In the genomic region with DNA sequence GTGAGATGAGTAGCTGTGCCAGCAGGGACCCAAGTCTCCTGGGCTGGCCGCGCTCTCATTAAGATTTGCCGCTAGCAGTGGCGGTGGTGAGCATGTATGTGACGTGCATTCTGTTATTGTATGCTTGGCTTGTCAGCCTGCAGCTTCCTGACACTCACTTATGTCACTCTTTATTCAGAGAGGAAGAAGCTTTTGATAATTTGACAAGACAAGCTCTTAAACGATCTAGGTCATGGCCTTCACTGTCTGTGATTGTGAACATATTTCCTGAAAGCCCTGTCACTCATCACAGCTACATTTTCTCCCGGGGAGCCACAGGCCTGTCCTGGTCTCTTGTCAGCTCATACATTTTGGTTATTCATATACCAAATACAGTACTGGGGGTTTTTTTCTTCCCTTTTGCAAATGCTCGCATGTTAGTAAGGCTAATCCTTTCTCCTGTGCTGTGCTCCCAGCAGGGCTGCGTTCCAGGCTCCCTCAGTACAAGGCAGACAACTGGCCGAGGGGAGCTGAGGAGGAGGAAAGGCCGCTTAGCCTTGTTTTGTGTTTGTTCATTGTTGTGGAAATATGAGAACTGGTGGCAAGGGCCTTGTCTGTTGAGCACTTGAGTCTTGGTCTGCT, we compare ENCODE assay signal across 8 mouse cellular contexts.
A peak's percentile ranks its signal among the peaks of the same experiment; 100 is the strongest.
DNase-seq lines count a peak whose midpoint lies in the region; ATAC-seq and TF ChIP-seq lines count a peak whose summit lies in the region.

No protein-coding gene starts in this region.

- no peaks in the 10 kb centered on the region for H3K9me3 ChIP-seq in CH12.LX (replicated peaks; ENCODE audit: low read length)
- H3K9me3 ChIP-seq in embryonic facial prominence, embryonic 14.5 days (ENCODE audit: control insufficient read depth, low read length) = no peaks in the 10 kb centered on the region
- no peaks in the 10 kb centered on the region for H3K9me3 ChIP-seq in midbrain, embryonic 10.5 days (replicated peaks)

- H3K4me3 ChIP-seq in CH12.LX (replicated peaks in 1 of 3; ENCODE audit: low read depth in 2 of 3, low read length in 2 of 3, poor library complexity in 1 of 3) = no peak overlapping the region
- no peak overlapping the region for H3K4me3 ChIP-seq in embryonic facial prominence, embryonic 14.5 days (ENCODE audit: low read depth, low read length)
- peak overlapping the region; percentile 18 for H3K4me3 ChIP-seq in midbrain, embryonic 10.5 days

- in situ Hi-C loops in CH12.LX (cut with MboI; ENCODE audit: low pct_ligation_motif_present, low pct_unique_long_range_greater_than_20kb, low sequenced_read_pairs) = loop anchor here (10.0 to 25.0 kb wide), 2 partner anchors 231 to 343 kb away; no protein-coding TSS in a partner anchor

- H3K4me2 ChIP-seq in CH12.LX (ENCODE audit: insufficient read depth, low read depth, poor library complexity, severe bottlenecking) = no peak overlapping the region
- H3K4me2 ChIP-seq in embryonic facial prominence, embryonic 14.5 days (ENCODE audit: low read depth, low read length) = no peak overlapping the region

- no peak for TF ChIP-seq POLR2A in CH12.LX (IDR thresholded peaks at IDR 0.05; ENCODE audit: low read depth, low read length)

- no peak for TF ChIP-seq CTCF in CH12.LX (conservative IDR thresholded peaks at IDR 0.05 in 1 of 2, IDR thresholded peaks at IDR 0.05 in 1 of 2; ENCODE audit: low read depth in 2 of 2, low read length in 2 of 2)

- H3K4me1 ChIP-seq in CH12.LX (ENCODE audit: control insufficient read depth in 1 of 2, insufficient read depth in 2 of 2) = peaks cover 0 to 66% of the 10 kb centered on the region in 2 experiments; a peak in 2 of 4 replicates
- 0 out of 2 replicates have a peak, but pooled peaks cover 3% of the 10 kb centered on the region for H3K4me1 ChIP-seq in embryonic facial prominence, embryonic 14.5 days (ENCODE audit: control insufficient read depth, insufficient read depth, low read length)
- peaks cover 39% of the 10 kb centered on the region for H3K4me1 ChIP-seq in midbrain, embryonic 10.5 days

- H3K27ac ChIP-seq in CH12.LX (ENCODE audit: insufficient read depth, low read depth) = peak overlapping the region; percentile 37
- no peak overlapping the region; the same call in 1 of the 2 replicates for H3K27ac ChIP-seq in embryonic facial prominence, embryonic 14.5 days (replicated peaks; ENCODE audit: low read depth, low read length)
- peak overlapping the region; percentile 39; the same call in 1 of the 2 replicates for H3K27ac ChIP-seq in midbrain, embryonic 10.5 days (replicated peaks)

- ATAC-seq in embryonic facial prominence, embryonic 14.5 days (ENCODE audit: low read depth) = peak; percentile 84

- H3K27me3 ChIP-seq in CH12.LX (replicated peaks) = no peaks in the 10 kb centered on the region
- H3K27me3 ChIP-seq in embryonic facial prominence, embryonic 14.5 days (replicated peaks; ENCODE audit: control insufficient read depth, insufficient read depth, low read length) = no peaks in the 10 kb centered on the region
- peaks cover 32% of the 10 kb centered on the region for H3K27me3 ChIP-seq in midbrain, embryonic 10.5 days (ENCODE audit: low read depth, poor library complexity, severe bottlenecking)

- TF ChIP-seq EP300 in CH12.LX (IDR thresholded peaks at IDR 0.05; ENCODE audit: low read length) = no peak

- H3K79me2 ChIP-seq in CH12.LX (replicated peaks; ENCODE audit: control insufficient read depth, extremely low read depth, insufficient read depth, poor library complexity, severe bottlenecking) = peaks cover 3% of the 10 kb centered on the region; the same call in 1 of the 2 replicates

- DNase-seq in CH12.LX (ENCODE audit: extremely low read depth) = peak; percentile 80
- peak; percentile 12 for DNase-seq in adrenal gland, postnatal 25 days
- peak; percentile 72 for DNase-seq in embryonic facial prominence, embryonic 14.5 days (ENCODE audit: low spot score)
- DNase-seq in midbrain, embryonic 10.5 days (ENCODE audit: low spot score) = peak; percentile 66
- peak; percentile 83 to 84 for DNase-seq in spleen, postnatal 36 days (ENCODE audit: low spot score in 2 of 2)
- DNase-seq in frontal cortex, adult 2 months (ENCODE audit: extremely low spot score in 1 of 2, low spot score in 1 of 2) = no peak
- DNase-seq in kidney, adult 8-10 months = no peak
- no peak for DNase-seq in ovary, adult 18-20 months (ENCODE audit: low spot score)

- WGBS in embryonic facial prominence, embryonic 14.5 days = 30% methylated on average over 11 of the region's 11 CpGs
- 10% methylated on average over 11 of the region's 11 CpGs for WGBS in midbrain, embryonic 10.5 days

- peaks cover 3 to 13% of the 10 kb centered on the region in 2 experiments for H3K36me3 ChIP-seq in CH12.LX (replicated peaks in 1 of 2; ENCODE audit: control insufficient read depth in 1 of 2, insufficient read depth in 1 of 2, low read length in 1 of 2)
- H3K36me3 ChIP-seq in embryonic facial prominence, embryonic 14.5 days (ENCODE audit: control insufficient read depth, insufficient read depth, low read length) = no peaks in the 10 kb centered on the region
- no peaks in the 10 kb centered on the region for H3K36me3 ChIP-seq in midbrain, embryonic 10.5 days

- dilution Hi-C loops in CH12.LX (cut with MboI; ENCODE audit: extremely low pct_ligation_motif_present, extremely low pct_unique_long_range_greater_than_20kb, low sequenced_read_pairs) = no loop called here

- H3K9ac ChIP-seq in CH12.LX (ENCODE audit: insufficient read depth, low read depth) = no peak overlapping the region
- no peak overlapping the region for H3K9ac ChIP-seq in embryonic facial prominence, embryonic 14.5 days (ENCODE audit: low read depth, low read length)

- no peak for TF ChIP-seq RAD21 in CH12.LX (IDR thresholded peaks at IDR 0.05; ENCODE audit: low read depth, low read length)

TF ChIP-seq in CH12.LX, 34 proteins besides CTCF, POLR2A, EP300 and RAD21:
- no peak for TF ChIP-seq MAZ (IDR thresholded peaks at IDR 0.05; ENCODE audit: low read depth, low read length)
- 0 out of 2 replicates have a peak, but pooled peaks have one; percentile 17 for TF ChIP-seq NELFE (IDR thresholded peaks at IDR 0.05; ENCODE audit: low read depth, low read length)
- TF ChIP-seq HCFC1 (IDR thresholded peaks at IDR 0.05; ENCODE audit: low read depth, low read length) = no peak
- TF ChIP-seq BHLHE40 (IDR thresholded peaks at IDR 0.05; ENCODE audit: low read depth, low read length) = 0 out of 2 replicates have a peak, but pooled peaks have one; percentile 15
- 0 out of 2 replicates have a peak, but pooled peaks have one; percentile 19 for TF ChIP-seq ELF1 (IDR thresholded peaks at IDR 0.05; ENCODE audit: low read depth, low read length)
- no peak for TF ChIP-seq MEF2A (IDR thresholded peaks at IDR 0.05; ENCODE audit: borderline replicate concordance, low read depth, low read length)
- TF ChIP-seq MAFK (IDR thresholded peaks at IDR 0.05; ENCODE audit: insufficient replicate concordance, low read length) = no peak

Comparison
In these comparisons a context has a peak if more than half of its experiments do, and no peak if none do; other contexts are left out.
1. DNase-seq: peak in CH12.LX (single experiment), adrenal gland, postnatal 25 days (single experiment), embryonic facial prominence, embryonic 14.5 days (single experiment), midbrain, embryonic 10.5 days (single experiment) and spleen, postnatal 36 days (2 of 2); none in frontal cortex, adult 2 months (0 of 2), kidney, adult 8-10 months (0 of 2) and ovary, adult 18-20 months (single experiment).